Mouse (Mus musculus) cortical plate, adult 2 months (tissue): ENCODE measurements around the gene Epha10.

Source experiments
- CTCF ChIP-seq: fragments of 200-500 bp; IDR thresholded peaks from 2 replicates; pipeline ENCODE4 v1.5.1; 2011; ENCODE audit warnings: mild to moderate bottlenecking, control low read depth, low read length; ENCODE audit not compliant: insufficient read depth; ENCODE audit errors: extremely low read depth
- POLR2A ChIP-seq: fragments of 200-500 bp; IDR thresholded peaks from 2 replicates; pipeline ENCODE4 v1.6.1; 2011; ENCODE audit warnings: mild to moderate bottlenecking, low read length, control low read depth; ENCODE audit not compliant: insufficient read depth; ENCODE audit errors: extremely low read depth

DNA sequence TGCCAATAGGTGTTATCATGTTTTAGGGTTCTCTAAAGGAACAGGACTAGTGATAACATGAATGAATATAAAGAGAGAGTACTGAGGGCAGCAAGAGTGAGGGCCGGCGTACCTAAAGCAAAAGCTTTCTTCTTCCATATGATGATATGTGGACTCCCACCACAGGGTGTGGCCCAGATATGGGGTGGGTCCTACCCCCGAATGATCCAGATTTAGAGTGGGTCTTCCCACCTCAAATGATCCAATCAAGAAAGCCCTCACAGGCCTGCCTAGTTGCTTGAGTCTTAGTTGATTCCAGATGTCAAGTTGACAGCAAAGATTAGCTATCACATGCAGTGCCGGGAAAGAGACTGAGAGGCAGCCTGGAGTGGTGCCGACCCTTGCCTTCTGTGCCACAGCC is 63.1 kb downstream of the Epha10 start:
- no peak for TF ChIP-seq POLR2A
- no peak for TF ChIP-seq CTCF
